Mouse (Mus musculus) layer of hippocampus, postnatal 10 days (tissue): ENCODE measurements at regions not wholly inside any gene's neighbourhood (a gene's known extent, or its start where the extent isn't known, plus 50 kb on each side); places are given as distances from the start of the nearest gene placed in this dataset.
A peak's percentile ranks its signal among the peaks of the same experiment; 100 is the strongest.

Experiments used
- DNase-seq, 2 experiments: peaks; one replicate each; pipeline ENCODE4 v3.0.0; 2021; ENCODE audit warnings: low spot score in 2 of 2

DNA sequence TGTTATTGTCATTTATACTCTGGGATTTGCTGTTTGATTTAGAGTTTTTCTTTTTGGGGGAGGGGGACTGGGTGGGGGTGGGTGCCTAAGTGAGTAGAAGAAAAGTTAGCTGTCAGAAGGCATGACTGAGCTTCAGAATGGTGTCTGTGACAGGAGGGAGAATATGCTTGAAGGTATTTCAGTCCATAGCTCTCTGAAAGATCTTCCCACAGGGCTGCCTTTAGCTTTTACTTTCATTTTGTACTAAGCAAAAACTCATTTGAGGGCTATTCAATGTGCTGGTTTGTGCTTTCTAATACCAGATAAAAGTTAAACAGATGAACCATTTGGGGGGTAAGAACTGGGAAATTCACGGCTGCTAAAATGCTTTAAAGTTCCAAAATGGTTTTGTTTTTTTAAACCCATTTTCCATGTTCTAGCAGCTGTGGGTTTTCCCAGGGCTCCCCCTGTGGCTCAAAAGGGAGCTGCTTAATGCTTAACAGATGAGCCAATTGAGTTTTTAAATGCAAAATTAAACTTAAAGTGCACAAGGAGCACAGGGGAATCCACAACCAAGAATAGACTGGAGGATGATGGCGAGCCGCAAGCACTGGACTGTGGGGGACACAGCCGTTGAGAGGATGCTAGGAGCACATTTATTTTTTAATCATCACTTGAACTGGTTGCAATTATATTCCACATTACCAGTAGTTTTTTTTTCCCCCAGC lies 538.5 kb upstream of the Zic4 start:
- no peak for DNase-seq

DNA sequence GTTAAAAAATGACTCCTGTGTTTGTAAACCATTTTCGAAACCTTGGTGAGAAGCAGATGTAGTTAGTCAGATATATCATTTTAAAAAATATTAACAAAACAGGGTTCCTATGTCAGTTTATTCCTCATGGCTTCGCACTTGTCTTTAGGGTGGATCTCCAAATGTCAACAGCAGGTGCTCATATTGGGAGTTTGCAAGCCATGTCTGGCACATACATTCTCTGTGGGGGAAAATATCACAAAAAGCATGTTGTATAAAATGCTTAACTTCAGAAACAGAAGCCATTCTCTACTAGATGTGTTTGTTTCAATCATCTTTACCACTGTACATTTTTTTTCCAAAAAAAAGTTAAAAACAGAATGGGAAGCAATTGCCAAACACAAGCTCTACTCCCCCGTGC lies 534.7 kb upstream of the Zic4 start:
- DNase-seq, result no peak

DNA sequence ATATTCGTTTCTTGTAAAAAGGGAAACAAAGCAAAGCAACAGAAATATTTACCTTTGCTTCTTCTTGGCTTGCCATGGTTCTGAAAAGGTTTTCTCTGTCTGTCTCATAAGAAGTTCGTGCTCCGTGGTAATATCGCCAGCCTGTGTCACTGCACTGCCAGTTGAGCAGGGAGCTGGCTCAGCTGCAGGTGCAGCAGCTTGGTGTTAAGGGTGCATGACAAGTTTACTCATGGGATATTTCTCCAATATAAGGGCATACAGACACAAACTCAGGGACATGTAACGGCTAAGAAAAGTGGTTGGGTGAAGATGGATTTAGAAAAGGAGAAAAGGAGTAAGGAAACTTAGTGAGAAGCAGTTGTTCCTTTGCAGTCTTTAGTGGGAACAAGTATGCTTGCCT lies 533.5 kb upstream of the Zic4 start:
- no peak for DNase-seq

DNA sequence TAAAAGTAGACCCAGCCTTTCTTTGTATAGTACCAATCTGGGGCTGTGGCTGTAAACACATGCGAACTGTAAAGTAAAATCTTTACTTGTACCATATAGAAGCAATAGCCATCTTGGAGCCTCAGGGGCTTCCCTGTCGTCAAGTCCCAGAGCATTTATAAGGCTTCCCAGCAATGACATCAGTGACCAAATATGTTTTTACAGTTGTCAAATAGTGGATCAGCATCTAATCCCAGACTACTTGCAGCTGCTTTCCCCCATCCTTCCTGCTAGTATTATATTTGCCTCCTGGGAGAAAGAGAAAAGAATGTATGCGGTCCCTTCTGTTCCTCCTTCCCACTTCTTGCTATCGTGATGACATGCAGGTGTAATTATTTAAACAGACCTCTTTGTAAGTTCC lies 531.5 kb upstream of the Zic4 start:
- DNase-seq, result no peak

DNA sequence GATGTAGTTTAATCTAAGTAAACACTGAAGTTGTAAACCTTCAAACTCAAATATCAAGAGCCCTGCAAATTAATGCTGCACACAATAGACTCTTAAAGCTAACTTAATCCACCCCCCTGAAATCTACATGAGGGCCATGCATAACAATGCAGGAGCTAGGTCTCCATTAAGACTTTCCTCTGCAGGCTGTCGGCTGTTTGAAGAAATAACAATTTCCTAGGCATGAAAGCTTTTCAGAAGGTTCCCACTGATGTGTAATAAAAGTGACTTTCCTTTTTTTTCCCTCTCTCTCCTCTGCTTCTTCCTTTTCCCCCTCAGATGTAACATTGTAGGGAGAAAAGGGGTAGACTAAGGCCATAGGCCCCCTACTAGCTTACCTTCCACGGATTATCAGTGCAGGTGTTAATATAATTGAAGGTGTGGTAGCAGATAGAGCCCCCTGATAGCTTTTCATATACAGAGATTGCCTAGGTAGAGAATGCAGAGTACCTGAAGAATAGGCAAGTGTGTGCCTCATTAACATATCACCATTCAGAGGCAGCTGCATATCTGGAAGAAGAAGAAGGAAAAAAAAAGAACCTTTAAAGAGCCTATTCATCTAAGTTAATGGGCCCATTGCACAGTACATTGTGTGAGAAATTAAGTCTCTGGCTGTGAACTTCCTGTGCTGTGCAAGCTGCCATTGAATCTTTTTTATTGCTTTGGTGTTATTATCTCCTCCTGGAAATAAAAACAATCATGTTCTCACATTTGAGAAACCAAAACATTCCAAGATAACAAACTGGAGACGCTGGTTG lies 528.3 kb upstream of the Zic4 start:
- DNase-seq, result no peak

DNA sequence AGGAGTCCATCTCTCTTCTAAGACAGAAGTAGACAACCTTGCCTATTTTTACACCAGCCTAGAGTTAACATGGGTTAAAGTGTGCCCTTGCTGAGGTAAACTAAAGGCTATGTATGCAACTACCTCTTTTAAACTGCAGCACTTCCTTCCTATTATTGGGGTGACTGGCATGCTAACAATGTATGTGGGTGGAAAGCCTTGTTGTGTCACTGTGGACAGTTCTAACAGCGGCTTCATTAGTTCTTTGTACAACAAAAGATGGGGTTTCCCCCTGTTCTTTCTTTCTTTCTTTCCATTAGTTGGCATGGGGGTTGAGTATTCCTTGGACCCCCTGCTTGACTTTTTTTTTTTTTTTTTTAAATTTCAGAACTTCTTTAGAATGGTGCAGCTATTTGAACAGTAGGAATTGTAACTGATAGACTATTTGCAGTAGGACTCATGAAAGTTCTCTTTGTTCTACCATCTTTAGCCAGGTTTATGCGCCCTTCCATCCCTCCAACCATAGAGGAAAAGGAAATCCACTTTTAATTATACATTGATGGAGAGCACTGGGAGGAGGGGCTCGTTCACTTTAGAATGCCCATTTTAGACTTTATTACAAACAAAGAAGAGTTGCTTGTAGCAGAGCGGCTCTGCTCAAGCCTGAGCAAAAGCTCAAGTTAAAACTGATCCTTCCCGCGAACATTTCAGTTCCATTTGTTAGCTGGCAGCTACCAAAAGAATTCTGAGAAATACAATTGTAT lies 523.9 kb upstream of the Zic4 start:
- DNase-seq, result no peak

DNA sequence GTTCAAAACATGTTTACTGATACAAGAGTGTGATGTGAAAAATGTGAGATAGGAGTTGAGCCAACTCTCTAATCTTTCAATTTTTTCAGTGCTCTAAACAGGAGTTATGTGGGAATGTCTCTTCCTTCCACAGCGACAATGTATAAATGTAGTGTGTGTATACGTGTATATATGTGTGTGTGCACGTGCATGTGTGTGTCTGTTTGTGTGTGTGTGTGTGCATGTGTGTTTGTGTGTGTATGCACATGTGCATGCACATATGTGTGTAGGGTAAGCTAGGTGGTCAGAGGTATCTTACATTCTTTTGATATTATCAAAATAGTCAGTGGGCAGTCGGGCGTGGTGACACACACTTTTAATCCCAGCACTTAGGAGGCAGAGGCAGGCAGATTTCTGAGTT lies 511.2 kb upstream of the Zic4 start:
- DNase-seq, result no peak

DNA sequence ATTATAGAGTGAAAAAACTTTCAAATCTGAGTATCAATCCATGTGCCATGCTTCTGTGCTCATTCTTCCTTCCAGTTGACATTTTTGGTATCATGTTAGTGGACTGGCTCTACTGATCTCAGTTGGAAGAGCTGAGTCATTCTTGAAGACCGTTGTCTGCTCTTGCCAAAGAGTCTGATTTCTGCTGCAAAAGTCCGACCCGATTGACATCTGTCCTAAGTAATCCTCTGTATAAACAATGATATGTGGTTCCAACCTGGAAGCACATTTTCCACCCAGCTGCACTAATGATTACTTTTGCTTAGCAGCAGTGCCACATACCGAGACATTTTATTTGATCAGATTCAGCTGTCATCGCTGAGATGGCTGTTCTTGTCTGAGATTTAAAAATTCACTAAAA lies 490.6 kb upstream of the Zic4 start:
- no peak for DNase-seq

DNA sequence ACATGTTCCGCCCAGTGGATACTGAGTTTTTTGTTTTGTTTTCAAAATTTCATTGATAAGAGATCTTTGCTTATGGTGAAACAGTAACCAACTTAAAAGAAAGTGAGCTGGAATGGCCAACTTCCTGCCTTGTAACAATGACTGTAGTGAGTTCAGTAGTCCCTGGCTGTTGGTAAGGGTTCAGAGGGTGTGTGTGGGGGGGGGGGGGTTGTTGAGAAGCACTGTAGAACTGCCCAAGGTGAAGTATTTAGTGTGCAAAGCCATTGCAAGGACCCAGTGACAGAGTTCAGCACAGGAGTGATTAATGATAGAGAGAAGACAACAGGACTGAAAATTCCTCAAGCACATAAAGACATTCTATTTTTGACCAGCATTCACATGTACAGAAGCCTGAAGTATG lies 477.7 kb upstream of the Zic4 start:
- no peak for DNase-seq

DNA sequence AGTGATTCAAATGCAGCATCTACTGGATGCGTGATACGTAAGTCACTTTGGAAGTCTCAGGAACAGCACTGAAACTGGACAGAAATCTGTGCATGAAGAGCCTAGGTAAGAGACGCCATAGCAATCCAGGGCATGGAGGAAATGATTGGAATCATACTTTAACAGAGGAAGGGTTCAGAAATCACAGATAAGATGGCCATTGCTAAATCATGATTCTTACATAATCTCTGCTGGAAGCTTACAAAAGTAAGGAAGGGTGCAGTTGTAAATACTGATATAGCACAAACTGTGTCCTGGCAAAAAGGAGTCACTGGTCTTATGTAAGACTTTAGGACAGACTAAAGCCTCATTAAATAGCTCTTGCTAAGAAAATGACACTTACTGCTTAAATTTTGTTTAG lies 474.8 kb upstream of the Zic4 start:
- no peak for DNase-seq

DNA sequence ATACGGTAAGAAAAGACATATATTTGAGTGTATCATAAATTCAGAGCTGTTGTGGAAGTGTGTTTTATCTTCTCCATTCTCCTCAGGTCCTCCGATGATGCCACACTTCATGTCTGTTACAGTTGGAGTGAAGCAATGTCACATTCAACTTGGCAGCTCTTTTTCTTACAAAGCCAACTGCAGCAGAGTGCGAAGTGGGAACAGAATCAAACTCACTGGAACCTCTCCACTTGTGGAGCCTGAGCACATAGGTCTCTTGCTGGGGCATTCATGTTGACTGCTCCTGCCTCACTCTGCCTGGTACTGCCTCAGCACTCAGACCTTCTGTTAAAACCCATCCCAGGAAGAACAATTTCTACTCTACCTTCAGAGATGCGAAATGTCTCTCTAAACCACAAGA lies 471.4 kb upstream of the Zic4 start:
- DNase-seq, result peak; percentile 6 to 16

DNA sequence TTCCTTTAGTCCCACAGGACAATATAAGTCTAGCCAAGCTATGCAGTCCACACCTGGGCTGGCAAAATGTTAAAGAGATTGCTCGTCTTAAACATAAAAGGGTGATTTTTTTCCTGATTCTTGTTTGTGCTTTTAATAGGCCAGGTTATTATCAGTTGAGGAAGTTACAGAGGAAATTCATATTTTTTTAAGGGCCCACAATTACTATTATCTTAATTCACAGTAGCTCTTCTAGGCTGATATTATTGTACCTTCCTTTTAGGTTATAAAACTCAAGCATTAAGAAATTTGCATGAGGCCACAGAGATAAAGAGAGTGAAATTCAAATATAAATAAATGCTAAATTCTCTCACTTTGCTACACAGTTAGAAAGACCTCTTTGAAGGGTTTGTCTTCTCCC lies 469.4 kb upstream of the Zic4 start:
- no peak for DNase-seq

DNA sequence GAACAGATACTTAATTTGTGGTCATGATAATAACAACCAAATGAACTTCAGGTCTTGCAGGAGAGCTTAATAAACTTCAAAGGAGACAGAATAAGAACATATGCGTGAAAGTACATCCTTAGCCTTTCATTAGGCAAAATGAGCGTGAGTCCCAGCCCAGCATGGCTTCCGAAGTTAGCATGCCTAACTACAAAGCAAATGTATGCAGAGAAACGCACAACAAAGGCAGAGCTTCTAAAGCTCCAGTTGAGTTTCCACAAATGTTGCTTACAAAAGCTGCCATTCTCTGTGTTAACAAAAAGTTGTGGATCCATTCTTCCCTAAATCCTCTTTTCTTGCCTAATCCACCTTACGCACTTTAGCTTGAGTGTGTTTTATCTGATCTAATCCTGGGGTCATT lies 458.7 kb upstream of the Zic4 start:
- DNase-seq, result no peak

DNA sequence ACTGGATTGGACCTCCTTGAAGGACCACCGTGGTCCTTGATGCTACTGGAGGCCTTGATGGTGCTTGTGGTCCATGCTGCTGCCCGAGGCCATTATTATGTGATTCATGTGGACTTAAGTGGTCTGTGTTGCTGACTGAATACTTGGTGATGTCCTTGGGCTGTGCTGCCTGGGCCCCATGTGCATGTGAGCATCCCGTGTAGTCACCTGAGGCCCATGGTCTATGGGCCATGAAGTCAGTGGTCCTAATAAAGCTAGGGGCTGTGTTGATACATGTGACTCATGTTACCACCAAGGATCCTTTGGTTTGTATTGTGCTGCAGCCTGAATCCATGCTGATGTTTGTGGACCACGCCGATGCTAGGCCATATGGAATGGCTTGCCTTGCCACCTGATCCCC lies 456.1 kb upstream of the Zic4 start:
- no peak for DNase-seq

DNA sequence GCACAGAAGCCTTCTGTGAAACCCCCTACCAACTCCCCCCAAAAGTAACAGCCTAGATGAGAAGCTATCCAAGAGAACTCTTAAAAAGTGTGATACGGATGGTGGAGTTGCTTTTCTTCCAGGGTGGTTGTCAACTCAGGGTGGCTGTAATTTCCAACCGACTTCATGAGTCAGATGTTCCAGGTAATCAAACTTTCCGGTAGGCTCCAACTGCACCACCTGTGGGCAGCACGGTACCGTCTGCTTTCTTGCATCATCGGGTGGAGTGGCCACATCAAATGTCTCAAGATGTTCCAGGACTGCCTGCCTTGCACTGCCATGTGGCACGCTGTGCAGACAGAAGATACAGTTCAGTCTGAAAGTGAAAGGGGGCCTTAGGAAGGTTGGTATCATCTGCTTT lies 455.5 kb upstream of the Zic4 start:
- DNase-seq, result no peak

DNA sequence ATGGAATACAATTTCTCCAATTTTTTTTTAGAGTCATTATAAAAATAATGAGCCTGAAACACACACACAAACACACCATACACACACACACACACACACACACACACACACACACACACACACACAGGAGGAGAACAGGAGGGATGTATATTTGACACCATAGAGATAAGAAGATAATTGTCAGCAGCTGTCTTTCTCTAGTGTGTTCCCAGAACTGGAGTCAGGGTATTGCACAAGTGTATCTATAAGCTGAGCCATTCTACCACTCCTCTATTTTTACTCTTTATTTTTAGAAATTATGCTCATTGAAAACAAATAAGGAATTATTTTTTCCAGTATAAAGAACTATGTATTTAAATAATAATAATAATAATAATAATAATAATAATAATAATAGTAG lies 407.6 kb upstream of the Zic4 start:
- no peak for DNase-seq

DNA sequence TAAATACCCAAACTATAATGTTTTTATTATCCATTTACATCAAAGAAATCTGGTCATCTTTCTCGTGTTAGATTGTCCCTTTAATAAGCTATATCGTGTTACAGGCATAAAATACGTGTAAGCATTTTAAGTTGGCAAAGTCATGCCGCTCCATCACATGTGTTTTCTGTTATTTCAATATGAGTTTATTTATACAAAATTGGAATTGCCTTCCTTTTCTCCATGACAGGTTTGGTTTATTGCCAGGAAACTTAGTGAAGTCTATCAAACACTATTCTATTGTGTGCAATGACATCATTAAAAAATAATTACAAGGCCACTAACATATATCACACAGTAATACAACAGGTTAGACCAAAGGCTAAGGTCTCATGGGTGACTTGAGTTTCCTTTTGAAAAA lies 400.8 kb upstream of the Zic4 start:
- DNase-seq, result no peak

DNA sequence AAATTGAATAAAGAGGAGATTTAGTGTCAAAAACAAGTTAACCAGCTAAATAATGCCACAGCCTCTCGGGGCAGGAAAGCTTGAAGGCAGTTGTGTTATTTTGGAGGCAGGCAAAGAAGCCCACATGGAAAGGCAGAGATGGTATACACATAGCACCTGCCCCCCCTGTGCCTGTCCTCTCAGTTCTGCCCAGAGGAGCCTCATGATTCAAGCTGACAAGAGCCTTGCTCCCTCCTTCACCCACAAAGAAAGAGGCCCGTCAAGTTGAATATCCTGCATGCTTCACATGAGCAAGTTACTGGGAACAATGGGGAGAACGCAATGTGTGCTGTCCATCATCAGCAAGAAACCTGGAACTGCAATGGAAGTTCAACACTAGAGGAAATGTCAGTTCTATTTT lies 398.2 kb upstream of the Zic4 start:
- DNase-seq, result no peak

DNA sequence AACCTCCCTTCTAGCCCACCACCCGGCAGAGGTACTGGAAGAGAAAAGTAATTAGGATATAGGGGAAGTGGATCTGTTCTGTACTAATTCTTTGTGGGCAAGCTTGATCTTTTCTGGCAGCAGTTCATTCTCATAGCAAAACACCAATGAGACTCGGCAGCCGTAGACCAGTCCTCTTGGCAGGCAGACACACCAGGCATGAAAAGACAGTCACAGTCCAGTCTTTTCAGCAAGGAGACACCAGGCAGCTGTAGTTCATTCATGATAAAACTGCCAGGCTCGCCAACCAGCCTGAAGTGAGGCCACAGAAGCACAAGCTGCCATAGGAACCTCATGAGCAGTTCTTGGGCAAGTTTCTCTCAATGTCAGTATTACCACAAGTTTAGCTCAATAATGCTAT lies 383.5 kb upstream of the Zic4 start:
- DNase-seq, result no peak

DNA sequence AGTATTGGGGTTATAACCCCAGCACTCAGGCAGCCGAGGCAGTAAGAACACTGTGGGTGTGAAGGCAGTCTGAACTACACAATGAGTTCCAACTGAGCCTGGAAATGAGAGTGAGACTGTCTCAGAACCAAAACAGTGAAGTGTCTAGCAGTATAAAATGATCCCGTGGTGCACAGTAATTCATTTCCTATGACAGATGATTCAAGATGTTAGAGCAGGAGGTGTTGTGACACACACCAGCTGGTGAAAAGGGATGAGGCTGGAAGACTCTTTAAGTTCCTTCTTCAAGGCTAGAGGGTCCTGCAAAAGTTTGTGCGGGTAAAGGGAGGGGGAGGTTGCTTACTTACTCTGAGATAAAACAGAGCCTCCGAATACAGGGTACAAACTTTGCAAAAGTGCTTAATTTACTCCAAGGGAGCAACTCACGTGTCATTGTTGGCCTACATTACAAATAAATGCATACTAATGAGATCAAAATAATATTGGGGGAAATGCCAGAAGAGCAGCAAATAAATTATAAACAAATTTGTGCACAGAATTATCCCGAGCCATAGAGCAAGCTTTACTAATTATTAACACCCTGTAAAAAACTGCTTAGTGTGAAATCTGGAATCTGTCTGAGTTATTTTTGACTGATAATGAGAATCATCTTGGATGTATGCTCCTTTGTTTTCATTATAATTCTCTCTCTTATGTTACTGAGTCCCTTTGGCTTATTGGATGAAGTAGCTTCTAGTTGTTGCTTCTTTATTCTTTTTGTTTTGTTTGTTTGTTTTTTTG lies 382.0 kb upstream of the Zic4 start:
- DNase-seq, result peak; percentile 7 to 11

DNA sequence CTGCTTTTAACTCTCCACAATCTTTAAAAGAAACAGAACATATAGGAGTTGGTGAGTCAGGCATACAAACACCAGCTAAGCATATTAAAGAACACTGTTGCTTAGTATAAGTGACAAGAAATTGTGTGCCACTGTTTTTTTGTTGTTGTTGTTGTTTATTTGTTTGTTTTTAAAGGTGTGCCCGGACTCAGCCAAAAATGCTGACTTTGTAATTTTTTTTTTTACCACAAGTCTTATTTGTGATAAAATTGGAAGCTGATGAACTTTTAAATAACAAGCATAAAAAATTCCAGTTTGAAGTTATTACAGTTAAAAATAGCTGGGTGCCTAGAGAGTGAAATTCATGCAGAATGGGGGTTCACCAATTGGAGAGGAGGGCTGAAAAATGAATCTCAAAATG lies 363.0 kb upstream of the Zic4 start:
- DNase-seq, result no peak

DNA sequence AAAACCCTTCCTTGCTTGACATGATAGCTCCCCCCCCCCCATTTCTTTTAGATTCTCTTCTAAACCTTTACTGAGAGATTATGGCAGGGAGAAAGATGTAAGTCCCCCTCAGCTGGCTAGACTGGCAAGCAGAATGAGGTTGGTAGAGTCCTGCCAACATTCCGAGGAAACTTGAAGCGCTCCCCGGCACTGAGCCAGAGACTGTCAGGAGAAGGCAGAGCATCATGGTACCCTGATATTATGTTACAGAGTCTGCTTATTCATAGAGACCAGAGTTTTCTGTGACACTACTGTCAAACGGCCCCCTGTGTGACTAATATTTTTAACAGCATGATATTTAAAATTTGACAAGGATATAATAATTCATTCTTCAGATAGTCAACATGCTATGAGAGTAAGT lies 358.0 kb upstream of the Zic4 start:
- DNase-seq, result peak; percentile 5 to 10
